In the genomic region with DNA sequence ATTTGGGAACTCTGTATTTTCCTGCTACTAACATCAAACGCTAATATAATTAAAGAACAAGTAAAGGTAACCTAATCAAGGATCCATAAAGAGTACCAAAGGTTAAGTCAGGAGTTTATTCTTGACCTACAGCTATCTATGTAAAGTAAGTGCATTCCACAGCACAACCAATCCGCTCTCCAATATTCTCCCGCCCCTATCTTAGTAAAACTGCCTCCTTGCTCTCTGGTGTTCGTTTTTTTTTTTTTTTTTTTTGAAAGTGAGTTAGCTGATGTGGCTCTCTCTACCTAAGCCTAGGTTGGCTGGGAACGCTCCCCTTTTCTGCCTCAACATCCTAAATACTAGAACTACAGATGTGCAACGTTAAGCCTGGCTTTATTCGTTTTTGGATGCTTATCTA, we compare ENCODE assay signal across 9 mouse cellular contexts. TPM values are rescaled to one million over a fixed set of nuclear protein-coding genes. Genes with fewer than 3 reads are reported as not detected.
A peak's percentile ranks its signal among the peaks of the same experiment; 100 is the strongest.
DNase-seq lines count a peak whose midpoint lies in the region; ATAC-seq and TF ChIP-seq lines count a peak whose summit lies in the region.
"Had no signal": no experiment of that assay in that cellular context is flagged by ENCODE, and none has a peak within 500 bp of the region (broad histone marks: within the 10 kb centered on the region; RNA-seq: fewer than 3 reads in every experiment).

No protein-coding gene starts in this region.

- TF ChIP-seq CTCF in kidney, adult 2 months (conservative IDR thresholded peaks at IDR 0.05; ENCODE audit: insufficient read depth, insufficient read length, low read depth, low read length), result no peak
- no peak for TF ChIP-seq CTCF in cerebellum, adult 2 months (IDR thresholded peaks at IDR 0.05; ENCODE audit: borderline replicate concordance, insufficient read depth, low read depth, low read length)

- no peak for TF ChIP-seq POLR2A in kidney, adult 2 months (IDR thresholded peaks at IDR 0.05; ENCODE audit: low read depth, low read length)
- TF ChIP-seq POLR2A in cerebellum, adult 2 months (IDR thresholded peaks at IDR 0.05; ENCODE audit: borderline replicate concordance, insufficient read depth, low read length), result no peak

- H3K4me1 ChIP-seq in kidney, adult 2 months (ENCODE audit: control insufficient read depth, insufficient read depth, low read length), result peaks cover 3% of the 10 kb centered on the region; the same call in 1 of the 2 replicates
- H3K4me1 ChIP-seq in hindbrain, embryonic 14.5 days (replicated peaks; ENCODE audit: control insufficient read depth, insufficient read depth, low read length), result no peaks in the 10 kb centered on the region
- H3K4me1 ChIP-seq in midbrain, embryonic 15.5 days, result peaks cover 7% of the 10 kb centered on the region
- H3K4me1 ChIP-seq in cerebellum, adult 2 months (ENCODE audit: control insufficient read depth, insufficient read depth, low read length), result no peaks in the 10 kb centered on the region

- H3K4me2 ChIP-seq in hindbrain, embryonic 14.5 days (replicated peaks), result peak overlapping the region; percentile 67
- peak overlapping the region; percentile 68 for H3K4me2 ChIP-seq in midbrain, embryonic 15.5 days

- H3K9me3 ChIP-seq in hindbrain, embryonic 14.5 days (ENCODE audit: control insufficient read depth, low read length), result no peaks in the 10 kb centered on the region
- no peaks in the 10 kb centered on the region for H3K9me3 ChIP-seq in midbrain, embryonic 15.5 days

- ATAC-seq in hindbrain, embryonic 14.5 days (ENCODE audit: low FRiP score), result no peak
- ATAC-seq in midbrain, embryonic 15.5 days (replicated peaks), result no peak

- WGBS in kidney, adult 2 months, result 24% methylated on average over 7 of the region's 7 CpGs
- 32% methylated on average over 7 of the region's 7 CpGs for WGBS in hindbrain, embryonic 14.5 days
- WGBS in midbrain, embryonic 15.5 days, result 30% methylated on average over 7 of the region's 7 CpGs
- 42% methylated on average over 7 of the region's 7 CpGs for WGBS in cerebellum, adult 2 months

- DNase-seq in kidney, adult 2 months, result no peak
- DNase-seq in kidney, postnatal 10 days, result no peak
- peak; percentile 45 for DNase-seq in c-Kit-positive CD71-positive TER-119-negative erythroid progenitor cells, embryonic 14.5 days (ENCODE audit: low read depth)
- DNase-seq in hindbrain, embryonic 14.5 days (ENCODE audit: low spot score), result no peak
- DNase-seq in adrenal gland, postnatal 4 days (ENCODE audit: low spot score in 2 of 2), result no peak
- DNase-seq in thymus, postnatal 0 days (ENCODE audit: low spot score), result no peak
- DNase-seq in cerebellum, adult 2 months, result no peak
- DNase-seq: kidney, postnatal 14 days had no signal

- no peak overlapping the region; the same call in 1 of the 2 replicates for H3K9ac ChIP-seq in hindbrain, embryonic 14.5 days
- H3K9ac ChIP-seq in midbrain, embryonic 15.5 days, result no peak overlapping the region

- H3K27ac ChIP-seq in kidney, adult 2 months (ENCODE audit: insufficient read depth, low read depth, low read length), result no peak overlapping the region
- no peak overlapping the region for H3K27ac ChIP-seq in hindbrain, embryonic 14.5 days
- H3K27ac ChIP-seq in midbrain, embryonic 15.5 days, result no peak overlapping the region
- H3K27ac ChIP-seq in cerebellum, adult 2 months (ENCODE audit: insufficient read depth, low read length), result no peak overlapping the region

- H3K4me3 ChIP-seq in kidney, adult 2 months (ENCODE audit: insufficient read depth, low read depth, low read length), result peak overlapping the region; percentile 7; the same call in 1 of the 2 replicates
- H3K4me3 ChIP-seq in hindbrain, embryonic 14.5 days (replicated peaks; ENCODE audit: low read length), result peak overlapping the region; percentile 97
- H3K4me3 ChIP-seq in midbrain, embryonic 15.5 days, result peak overlapping the region; percentile 95; the same call in 1 of the 2 replicates
- no peak overlapping the region for H3K4me3 ChIP-seq in cerebellum, adult 2 months (replicated peaks; ENCODE audit: insufficient read depth, low read depth, low read length)

- no peaks in the 10 kb centered on the region for H3K36me3 ChIP-seq in kidney, adult 2 months (ENCODE audit: control insufficient read depth, insufficient read depth, low read length)
- no peaks in the 10 kb centered on the region for H3K36me3 ChIP-seq in hindbrain, embryonic 14.5 days (replicated peaks; ENCODE audit: control insufficient read depth, insufficient read depth)
- H3K36me3 ChIP-seq in midbrain, embryonic 15.5 days (replicated peaks), result no peaks in the 10 kb centered on the region

- H3K27me3 ChIP-seq in kidney, adult 2 months (replicated peaks; ENCODE audit: control insufficient read depth, insufficient read depth, low read length), result no peaks in the 10 kb centered on the region
- no peaks in the 10 kb centered on the region for H3K27me3 ChIP-seq in hindbrain, embryonic 14.5 days (ENCODE audit: control insufficient read depth, insufficient read depth, low read length)
- no peaks in the 10 kb centered on the region for H3K27me3 ChIP-seq in midbrain, embryonic 15.5 days (replicated peaks)
- H3K27me3 ChIP-seq in cerebellum, adult 2 months (ENCODE audit: control insufficient read depth, insufficient read depth, low read length), result no peaks in the 10 kb centered on the region

RNA-seq across cellular contexts. Expression of a gene that starts 1.2 kb away (rescaled TPM):
- 13.4 and 21.0 TPM in 2 replicates for polyA plus RNA-seq in kidney, adult 2 months (2012; rRNA removed)
- polyA plus RNA-seq in hindbrain, embryonic 14.5 days (2014; fragmentation: Nextera tagmentation; extraction: Ambion mirVana), result 8.3 and 9.4 TPM in 2 replicates
- 7.3 and 7.5 TPM in 2 replicates for polyA plus RNA-seq in midbrain, embryonic 15.5 days (2015; fragmentation: Nextera tagmentation; extraction: Ambion mirVana)
- total RNA-seq in adrenal gland, postnatal 4 days (2021), result 10 to 100 TPM; 21.1 to 23.4 TPM
- polyA plus RNA-seq in thymus, postnatal 0 days (2015; fragmentation: Nextera tagmentation; extraction: Ambion mirVana), result 4.4 and 4.5 TPM in 2 replicates
- 15.7 and 16.2 TPM in 2 replicates for polyA plus RNA-seq in cerebellum, adult 2 months (2012; rRNA removed)

RNA-seq across cellular contexts. Expression of a gene that starts 36.4 kb away (rescaled TPM):
- polyA plus RNA-seq in kidney, adult 2 months (2012; rRNA removed), result 11.2 and 14.6 TPM in 2 replicates
- polyA plus RNA-seq in hindbrain, embryonic 14.5 days (2014; fragmentation: Nextera tagmentation; extraction: Ambion mirVana), result 19.4 and 21.7 TPM in 2 replicates
- polyA plus RNA-seq in midbrain, embryonic 15.5 days (2015; fragmentation: Nextera tagmentation; extraction: Ambion mirVana), result 19.1 and 19.2 TPM in 2 replicates
- total RNA-seq in adrenal gland, postnatal 4 days (2021), result 10 to 100 TPM; 28.6 to 34.3 TPM
- polyA plus RNA-seq in thymus, postnatal 0 days (2015; fragmentation: Nextera tagmentation; extraction: Ambion mirVana), result 21.4 and 28.4 TPM in 2 replicates
- polyA plus RNA-seq in cerebellum, adult 2 months (2012; rRNA removed), result 12.3 and 12.7 TPM in 2 replicates

RNA-seq across cellular contexts. Expression of a gene that starts 58.0 kb away (rescaled TPM):
- polyA plus RNA-seq in kidney, adult 2 months (2012; rRNA removed), result 0.08 and 0.11 TPM in 2 replicates
- not detected in 2 replicates for polyA plus RNA-seq in hindbrain, embryonic 14.5 days (2014; fragmentation: Nextera tagmentation; extraction: Ambion mirVana)
- not detected in 2 replicates for polyA plus RNA-seq in midbrain, embryonic 15.5 days (2015; fragmentation: Nextera tagmentation; extraction: Ambion mirVana)
- not detected for total RNA-seq in adrenal gland, postnatal 4 days (2021)
- 0.09 TPM in 2 replicates for polyA plus RNA-seq in thymus, postnatal 0 days (2015; fragmentation: Nextera tagmentation; extraction: Ambion mirVana)
- not detected in 2 replicates for polyA plus RNA-seq in cerebellum, adult 2 months (2012; rRNA removed)
